Mouse (Mus musculus) heart, embryonic 14.5 days (tissue): ENCODE results near the gene Dpp8. TPM values are rescaled to one million over a fixed set of nuclear protein-coding genes. Genes with fewer than 3 reads are reported as not detected.
A peak's percentile ranks its signal among the peaks of the same experiment; 100 is the strongest.

ENCODE experiments used
- ATAC-seq: fragments of 200-750 bp; cut with Nextera tagmentation; 2 replicates; pipeline ENCODE4 v1.8.0; 2017; ENCODE audit warnings: low read depth, moderate TSS enrichment; ENCODE audit not compliant: insufficient number of reproducible peaks, insufficient read depth, low FRiP score
- H3K27ac ChIP-seq, 2 experiments: fragments of 200-500 bp in 1 of 2; fragments of 300-500 bp in 1 of 2; sonication (generic) in 1 of 2; replicated peaks in 1 of 2; 2 replicates each; pipeline ENCODE4 v1.5.1; 2012 to 2014; ENCODE audit warnings: low read depth in 2 of 2, low read length in 2 of 2, control low read depth in 1 of 2, mild to moderate bottlenecking in 1 of 2, mixed read lengths in 1 of 2; ENCODE audit not compliant: control insufficient read depth in 1 of 2, insufficient read depth in 1 of 2
- H3K27me3 ChIP-seq: fragments of 300-500 bp; sonication (generic); 2 replicates; pipeline ENCODE4 v1.6.1; 2014; ENCODE audit warnings: mild to moderate bottlenecking, low read length, control low read depth; ENCODE audit not compliant: control insufficient read depth, insufficient read depth
- H3K36me3 ChIP-seq: fragments of 300-500 bp; sonication (generic); 2 replicates; pipeline ENCODE4 v1.6.1; 2014; ENCODE audit warnings: mild to moderate bottlenecking, control low read depth, low read length, mixed read lengths; ENCODE audit not compliant: control insufficient read depth, insufficient read depth
- H3K4me1 ChIP-seq, 2 experiments: fragments of 200-500 bp in 1 of 2; fragments of 300-500 bp in 1 of 2; sonication (generic) in 1 of 2; 2 replicates each; pipeline ENCODE4 v1.6.1; 2012 to 2014; ENCODE audit warnings: low read length in 2 of 2, control low read depth in 1 of 2, mixed read lengths in 1 of 2; ENCODE audit not compliant: control insufficient read depth in 2 of 2, insufficient read depth in 2 of 2
- H3K4me2 ChIP-seq: fragments of 300-500 bp; sonication (generic); 2 replicates; pipeline ENCODE4 v1.6.1; 2014; ENCODE audit warnings: mild to moderate bottlenecking, low read length
- H3K4me3 ChIP-seq, 2 experiments: fragments of 200-500 bp in 1 of 2; fragments of 300-500 bp in 1 of 2; sonication (generic) in 1 of 2; 2 replicates each; pipeline ENCODE4 v1.5.1; 2012 to 2014; ENCODE audit warnings: low read length in 2 of 2, mild to moderate bottlenecking in 2 of 2, control low read depth in 1 of 2, low read depth in 1 of 2, moderate library complexity in 1 of 2; ENCODE audit not compliant: control insufficient read depth in 1 of 2, insufficient read depth in 1 of 2
- H3K9ac ChIP-seq: fragments of 300-500 bp; sonication (generic); 2 replicates; pipeline ENCODE4 v1.6.1; 2014; ENCODE audit warnings: mild to moderate bottlenecking, low read length
- H3K9me3 ChIP-seq: fragments of 300-500 bp; sonication (generic); 2 replicates; pipeline ENCODE4 v1.6.1; 2016; ENCODE audit warnings: low read length, control low read depth; ENCODE audit not compliant: control insufficient read depth
- WGBS: fragments of 180-500 bp; shearing (Covaris S2); extraction: QIAGEN DNeasy Blood & Tissue Kit; methylation state at CpG from one replicate; pipeline ENCODE4 v1.1.7; 2014; 5-methylcytosine and 5-hydroxymethylcytosine counted together
- polyA plus RNA-seq: library from polyadenylated mRNA; unstranded; fragments of >200 nt; fragmentation: Nextera tagmentation; extraction: Ambion mirVana; gene quantifications from 2 replicates; pipeline ENCODE4 v1.2.1, GENCODE M21; 2014

Dpp8 gene
- polyA plus RNA-seq, 1 experiment from 2014 or later = 27.9 TPM

DNA sequence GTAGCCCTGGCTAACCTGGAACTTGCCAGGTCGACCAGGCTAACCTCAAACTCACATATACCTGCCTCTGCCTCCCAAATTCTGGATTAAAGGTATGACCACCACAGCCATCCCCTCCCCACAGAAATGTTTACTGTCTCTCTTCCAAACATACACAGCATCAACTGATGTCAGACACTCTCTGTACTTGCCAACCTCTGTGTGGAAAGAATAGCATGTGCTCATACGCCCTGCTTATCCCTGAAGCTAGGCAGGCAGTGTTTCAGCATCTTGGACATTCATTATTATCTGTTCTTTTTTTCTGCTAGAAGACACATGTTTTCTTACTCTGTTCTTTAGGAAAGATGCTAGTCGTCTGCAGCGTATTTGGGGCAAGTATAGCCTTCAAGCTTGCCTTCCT lies 14.3 kb upstream of the Dpp8 start:
- WGBS = 86% methylated on average over 4 of the region's 4 CpGs
- no peak overlapping the region for H3K27ac ChIP-seq
- H3K36me3 ChIP-seq = no peaks in the 10 kb centered on the region
- no peak overlapping the region for H3K9ac ChIP-seq
- H3K4me1 ChIP-seq = peaks cover 7 to 33% of the 10 kb centered on the region in 2 experiments
- no peaks in the 10 kb centered on the region for H3K9me3 ChIP-seq
- no peaks in the 10 kb centered on the region for H3K27me3 ChIP-seq
- no peak overlapping the region for H3K4me3 ChIP-seq
- H3K4me2 ChIP-seq = no peak overlapping the region
- no peak for ATAC-seq

GRCm38 (mm10) chr9:65018588-65019121 lies 13.6 kb upstream of the Dpp8 start:
- H3K36me3 ChIP-seq = no peaks in the 10 kb centered on the region
- WGBS = 79% methylated on average over 3 of the region's 3 CpGs
- no peak overlapping the region for H3K9ac ChIP-seq
- no peak overlapping the region for H3K4me2 ChIP-seq
- peaks cover 7 to 33% of the 10 kb centered on the region in 2 experiments for H3K4me1 ChIP-seq
- no peaks in the 10 kb centered on the region for H3K27me3 ChIP-seq
- no peaks in the 10 kb centered on the region for H3K9me3 ChIP-seq
- no peak for ATAC-seq
- H3K4me3 ChIP-seq = no peak overlapping the region
- no peak overlapping the region for H3K27ac ChIP-seq

GRCm38 (mm10) chr9:65019146-65019545 lies 13.1 kb upstream of the Dpp8 start:
- no peak for ATAC-seq
- H3K4me1 ChIP-seq = peaks cover 7 to 33% of the 10 kb centered on the region in 2 experiments
- no peak overlapping the region for H3K9ac ChIP-seq
- no peaks in the 10 kb centered on the region for H3K27me3 ChIP-seq
- no peak overlapping the region for H3K4me2 ChIP-seq
- H3K9me3 ChIP-seq = no peaks in the 10 kb centered on the region
- no peak overlapping the region for H3K27ac ChIP-seq
- 42% methylated on average over 3 of the region's 3 CpGs for WGBS
- no peak overlapping the region for H3K4me3 ChIP-seq
- H3K36me3 ChIP-seq = no peaks in the 10 kb centered on the region

DNA sequence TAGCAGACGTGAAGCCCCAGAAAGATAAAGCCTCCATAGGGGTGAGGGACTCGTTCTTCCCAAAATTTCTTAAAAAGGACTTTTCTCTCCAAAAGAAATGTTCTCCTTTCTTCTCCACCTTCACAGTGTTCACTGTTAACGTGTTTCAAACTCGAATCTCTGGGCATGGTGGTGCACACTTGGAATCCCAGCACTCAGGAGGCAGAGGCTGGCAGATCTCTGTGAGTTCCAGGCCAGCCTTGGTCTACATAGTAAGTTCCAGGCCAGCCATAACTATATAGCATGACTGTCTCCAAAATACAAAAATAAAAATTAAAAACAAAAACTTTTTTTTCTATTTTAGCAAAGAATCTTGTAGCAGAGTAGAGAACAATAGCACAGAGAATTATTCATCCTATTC lies 12.1 kb upstream of the Dpp8 start:
- Histone ChIP-seq H3K4me2 (peak overlapping the region; percentile 84), H3K9ac (peak overlapping the region; percentile 39; the same call in 1 of the 2 replicates), H3K27ac (no peak overlapping the region), H3K27me3 (no peaks in the 10 kb centered on the region), H3K4me1 (peaks cover 7 to 33% of the 10 kb centered on the region in 2 experiments), H3K9me3 (no peaks in the 10 kb centered on the region), H3K4me3 (peak overlapping the region in 1 of 2 experiments; percentile 95; a peak in 1 of 4 replicates), H3K36me3 (no peaks in the 10 kb centered on the region)
- WGBS = 50% methylated on average over 4 of the region's 4 CpGs
- no peak for ATAC-seq

- H3K27me3 ChIP-seq = no peaks in the 10 kb centered on the region
- peak within 1 kb of the TSS; percentile 76 to 95 for H3K4me3 ChIP-seq
- H3K27ac ChIP-seq = peak within 1 kb of the TSS; percentile 78 to 86
- peak within 1 kb of the TSS; percentile 91 for H3K9ac ChIP-seq
- WGBS = under 1% methylated on average over 80 of the region's 81 CpGs
- no peaks in the 10 kb centered on the region for H3K9me3 ChIP-seq
- peaks cover 6 to 23% of the 10 kb centered on the region in 2 experiments for H3K4me1 ChIP-seq
- no peaks in the 10 kb centered on the region for H3K36me3 ChIP-seq
- peak; percentile 90 for ATAC-seq
- peak within 1 kb of the TSS; percentile 84 for H3K4me2 ChIP-seq
Observed at GRCm38 (mm10) chr9:65020991-65021886, 11.0 kb upstream of the Dpp8 start, which contains the start of gene Hacd3. Gene Hacd3, minus strand, starts transcription at chr9:65021693.

DNA sequence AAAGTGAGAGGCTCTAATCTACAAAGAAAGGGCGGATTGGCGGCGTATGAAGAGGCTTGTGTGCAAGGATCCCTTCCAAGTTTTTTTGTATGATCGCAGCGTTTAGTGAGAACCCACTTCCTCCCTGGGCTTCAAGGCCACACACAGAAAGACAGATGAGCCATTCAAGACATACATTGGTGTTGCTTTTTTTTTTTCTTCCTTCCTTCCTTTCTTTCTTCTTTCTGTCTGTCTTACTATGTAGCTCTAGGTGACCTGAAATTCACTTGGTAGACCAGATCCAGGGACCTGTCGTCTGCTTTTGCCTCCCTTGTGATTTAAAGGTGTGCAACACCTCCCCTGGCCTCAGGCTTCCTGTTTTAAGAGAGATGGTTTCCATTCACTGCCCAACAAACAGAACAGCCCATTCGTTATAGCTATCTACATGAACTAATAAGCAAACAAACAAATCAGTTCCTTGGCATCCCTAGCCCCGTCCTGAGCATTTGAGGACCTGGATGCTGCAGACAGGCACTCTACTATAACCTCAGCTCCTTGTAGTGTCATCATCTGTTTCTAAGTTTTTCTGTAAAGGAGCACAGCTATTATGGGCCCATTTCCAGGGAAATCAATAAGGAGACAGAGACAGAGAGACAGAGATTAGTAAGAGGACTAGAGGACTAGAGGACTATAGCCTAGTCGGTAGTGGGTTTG lies 10.2 kb upstream of the Dpp8 start:
- H3K4me1 ChIP-seq = peaks cover 4 to 18% of the 10 kb centered on the region in 2 experiments
- no peaks in the 10 kb centered on the region for H3K36me3 ChIP-seq
- no peak for ATAC-seq
- peak overlapping the region; percentile 50 to 95 for H3K4me3 ChIP-seq
- H3K9ac ChIP-seq = peak overlapping the region; percentile 91
- no peaks in the 10 kb centered on the region for H3K27me3 ChIP-seq
- WGBS = 23% methylated on average over 9 of the region's 9 CpGs
- no peaks in the 10 kb centered on the region for H3K9me3 ChIP-seq
- peak overlapping the region; percentile 84 for H3K4me2 ChIP-seq
- H3K27ac ChIP-seq = peak overlapping the region; percentile 78 to 86

DNA sequence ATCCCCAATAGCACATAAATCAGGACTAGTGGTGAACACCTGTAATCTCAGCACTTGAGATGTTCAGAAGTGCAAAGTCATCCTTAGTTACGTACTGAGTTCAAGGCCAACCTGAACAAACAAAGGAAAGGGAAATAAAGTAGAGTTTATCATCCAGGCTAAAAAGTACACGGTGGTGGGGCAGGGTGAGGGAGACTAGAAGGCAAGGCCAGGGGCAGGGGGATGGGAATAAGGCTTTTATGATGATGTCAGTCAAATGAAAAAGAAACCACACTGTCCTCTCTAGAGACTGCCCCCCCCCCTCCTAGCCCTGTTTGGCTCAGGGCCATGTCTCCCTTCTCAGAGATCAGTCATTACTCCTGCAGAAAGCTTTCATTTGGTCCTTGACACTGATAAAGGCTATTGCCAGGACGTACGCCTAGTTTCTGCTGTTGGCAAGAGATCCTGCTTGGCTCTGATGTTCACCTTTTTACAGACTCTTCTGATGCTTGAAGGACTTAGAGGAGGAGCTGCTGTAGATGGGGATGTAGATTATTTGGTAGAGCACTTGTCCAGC lies 9.6 kb upstream of the Dpp8 start:
- Histone ChIP-seq H3K4me3 (no peak overlapping the region), H3K9ac (no peak overlapping the region), H3K36me3 (no peaks in the 10 kb centered on the region), H3K4me2 (no peak overlapping the region), H3K27me3 (no peaks in the 10 kb centered on the region), H3K4me1 (peaks cover 4 to 18% of the 10 kb centered on the region in 2 experiments), H3K27ac (no peak overlapping the region; a peak in 1 of 4 replicates), H3K9me3 (no peaks in the 10 kb centered on the region)
- WGBS = 57% methylated on average over 4 of the region's 4 CpGs
- ATAC-seq = no peak
